Comparison of ENCODE assay signal across 18 mouse cellular contexts in genomic region chr3:32180519-32180918, GRCm38 (mm10).
"Had no signal": no experiment of that assay in that cellular context is flagged by ENCODE, and none has a peak within 500 bp of the region (broad histone marks: within the 10 kb centered on the region; RNA-seq: fewer than 3 reads in every experiment).

No protein-coding gene starts in this region.

- H3K27me3 ChIP-seq: midbrain, embryonic 12.5 days; midbrain, embryonic 15.5 days; neural tube, embryonic 13.5 days; neural tube, embryonic 15.5 days had no signal

- H3K4me1 ChIP-seq: midbrain, embryonic 12.5 days; midbrain, embryonic 15.5 days; neural tube, embryonic 13.5 days; neural tube, embryonic 15.5 days had no signal

- H3K9ac ChIP-seq: lung, embryonic 14.5 days; midbrain, embryonic 12.5 days; midbrain, embryonic 15.5 days; neural tube, embryonic 13.5 days; neural tube, embryonic 15.5 days had no signal

- DNase-seq: lung, adult 18-20 months; lung, embryonic 14.5 days; lung, postnatal 10 days; lung, postnatal 4 days; retina, postnatal 1 day; right cerebral cortex, adult 18-20 months; right cerebral cortex, postnatal 25 days; right cerebral cortex, postnatal 4 days; spleen, adult 18-20 months; thymus, adult 18-20 months; thymus, postnatal 14 days; thymus, postnatal 36 days had no signal

- H3K27ac ChIP-seq: midbrain, embryonic 10.5 days; midbrain, embryonic 12.5 days; midbrain, embryonic 15.5 days; neural tube, embryonic 13.5 days; neural tube, embryonic 15.5 days had no signal

- H3K4me3 ChIP-seq: midbrain, embryonic 10.5 days; midbrain, embryonic 12.5 days; midbrain, embryonic 15.5 days; myocyte; neural tube, embryonic 13.5 days; neural tube, embryonic 15.5 days had no signal

- H3K36me3 ChIP-seq: midbrain, embryonic 10.5 days; midbrain, embryonic 12.5 days; midbrain, embryonic 15.5 days; neural tube, embryonic 13.5 days; neural tube, embryonic 15.5 days had no signal

- H3K4me2 ChIP-seq: lung, embryonic 14.5 days; midbrain, embryonic 12.5 days; midbrain, embryonic 15.5 days; neural tube, embryonic 13.5 days; neural tube, embryonic 15.5 days had no signal

- H3K9me3 ChIP-seq: midbrain, embryonic 10.5 days; midbrain, embryonic 12.5 days; midbrain, embryonic 15.5 days; neural tube, embryonic 13.5 days; neural tube, embryonic 15.5 days had no signal
